Mouse (Mus musculus) cortical plate, adult 2 months (tissue): ENCODE results near the gene Yeats2. TPM values are rescaled to one million over a fixed set of nuclear protein-coding genes. Genes with fewer than 3 reads are reported as not detected.

Experiments used
- H3K27ac ChIP-seq: fragments of 200-500 bp; 2 replicates; pipeline ENCODE4 v1.5.1; 2012; ENCODE audit warnings: low read length, control low read depth, inconsistent platforms; ENCODE audit not compliant: insufficient read depth
- H3K4me1 ChIP-seq: fragments of 200-500 bp; 2 replicates; pipeline ENCODE4 v1.6.1; 2011; ENCODE audit warnings: low read length; ENCODE audit not compliant: control insufficient read depth, insufficient read depth
- H3K4me3 ChIP-seq: fragments of 200-500 bp; 2 replicates; pipeline ENCODE4 v1.5.1; 2011; ENCODE audit warnings: mild to moderate bottlenecking, low read length, control low read depth; ENCODE audit not compliant: insufficient read depth
- CTCF ChIP-seq: fragments of 200-500 bp; IDR thresholded peaks from 2 replicates; pipeline ENCODE4 v1.5.1; 2011; ENCODE audit warnings: mild to moderate bottlenecking, control low read depth, low read length; ENCODE audit not compliant: insufficient read depth; ENCODE audit errors: extremely low read depth
- POLR2A ChIP-seq: fragments of 200-500 bp; IDR thresholded peaks from 2 replicates; pipeline ENCODE4 v1.6.1; 2011; ENCODE audit warnings: mild to moderate bottlenecking, low read length, control low read depth; ENCODE audit not compliant: insufficient read depth; ENCODE audit errors: extremely low read depth
- polyA plus RNA-seq: library from polyadenylated mRNA; depleted of rRNA; stranded (reverse); fragments of >200 nt; gene quantifications from 2 replicates; pipeline ENCODE4 v1.2.3, GENCODE M21; 2012; rRNA removed

Yeats2 gene
- polyA plus RNA-seq: 35.4 and 37.5 TPM in 2 replicates

GRCm38 (mm10) chr16:20140772-20141531 lies at the start of gene Yeats2:
Gene Yeats2 (plus strand): TSS chr16:20141063.
- Histone ChIP-seq H3K4me1 (no peaks in the 10 kb centered on the region; the same call in 1 of the 2 replicates), H3K27ac (peak within 1 kb of the TSS; percentile 95), H3K4me3 (peak within 1 kb of the TSS; percentile 89)
- TF ChIP-seq POLR2A: peak; percentile 75
- no peak for TF ChIP-seq CTCF

GRCm38 (mm10) chr16:20095966-20096365 lies 44.9 kb upstream of the Yeats2 start:
- no peak overlapping the region for H3K27ac ChIP-seq
- TF ChIP-seq CTCF: no peak
- TF ChIP-seq POLR2A: no peak
- no peaks in the 10 kb centered on the region; the same call in 1 of the 2 replicates for H3K4me1 ChIP-seq
- H3K4me3 ChIP-seq: no peak overlapping the region

GRCm38 (mm10) chr16:20097069-20097710 lies 43.7 kb upstream of the Yeats2 start, which contains the start of gene Klhl24:
Gene Klhl24 (plus strand): TSS chr16:20097542.
- peak; percentile 47 for TF ChIP-seq CTCF
- peak; percentile 95 for TF ChIP-seq POLR2A

GRCm38 (mm10) chr16:20097711-20098374 lies 43.0 kb upstream of the Yeats2 start:
- no peaks in the 10 kb centered on the region; the same call in 1 of the 2 replicates for H3K4me1 ChIP-seq
- H3K27ac ChIP-seq: peak overlapping the region; percentile 99
- H3K4me3 ChIP-seq: peak overlapping the region; percentile 82
- no peak for TF ChIP-seq POLR2A
- TF ChIP-seq CTCF: no peak

More at GRCm38 (mm10) chr16:20097069-20097710, 43.7 kb upstream of the Yeats2 start, which contains the start of gene Klhl24:
- H3K27ac ChIP-seq: peak within 1 kb of the TSS; percentile 99
- no peaks in the 10 kb centered on the region; the same call in 1 of the 2 replicates for H3K4me1 ChIP-seq
- H3K4me3 ChIP-seq: peak within 1 kb of the TSS; percentile 82

GRCm38 (mm10) chr16:20098375-20098727 lies 42.5 kb upstream of the Yeats2 start:
- no peak overlapping the region for H3K27ac ChIP-seq
- no peak for TF ChIP-seq POLR2A
- no peak for TF ChIP-seq CTCF
- no peaks in the 10 kb centered on the region; the same call in 1 of the 2 replicates for H3K4me1 ChIP-seq
- H3K4me3 ChIP-seq: peak overlapping the region; percentile 82

- Histone ChIP-seq H3K4me3 (peak overlapping the region; percentile 82; the same call in 1 of the 2 replicates), H3K4me1 (no peaks in the 10 kb centered on the region; the same call in 1 of the 2 replicates), H3K27ac (no peak overlapping the region)
- TF ChIP-seq CTCF (no peak), POLR2A (no peak)
Measured at GRCm38 (mm10) chr16:20098866-20099629, 41.8 kb upstream of the Yeats2 start.

GRCm38 (mm10) chr16:20106996-20107395 lies 33.9 kb upstream of the Yeats2 start:
- H3K27ac ChIP-seq: no peak overlapping the region
- peaks cover 2% of the 10 kb centered on the region for H3K4me1 ChIP-seq
- TF ChIP-seq CTCF (no peak), POLR2A (no peak)
- H3K4me3 ChIP-seq: no peak overlapping the region

- Histone ChIP-seq H3K4me3 (no peak overlapping the region), H3K27ac (no peak overlapping the region), H3K4me1 (peaks cover 2% of the 10 kb centered on the region)
- TF ChIP-seq CTCF (no peak), POLR2A (no peak)
Measured at GRCm38 (mm10) chr16:20108961-20109360, 31.9 kb upstream of the Yeats2 start.

GRCm38 (mm10) chr16:20112649-20113048 lies 28.2 kb upstream of the Yeats2 start:
- Histone ChIP-seq H3K4me1 (no peaks in the 10 kb centered on the region; the same call in none of the 2 replicates), H3K27ac (no peak overlapping the region), H3K4me3 (no peak overlapping the region)
- no peak for TF ChIP-seq CTCF
- no peak for TF ChIP-seq POLR2A
